Mouse (Mus musculus) cerebellum, postnatal 4 days (tissue): ENCODE measurements around the gene B3gnt2.

Experiments
- DNase-seq, 2 experiments: peaks; one replicate each; pipeline ENCODE4 v3.0.0; 2022; ENCODE audit warnings: low spot score in 2 of 2, mixed read lengths in 1 of 2

The B3gnt2 gene

GRCm38 (mm10) chr11:22815143-22815542, 45.6 kb downstream of the B3gnt2 start:
- no peak for DNase-seq

GRCm38 (mm10) chr11:22813921-22814704, 46.6 kb downstream of the B3gnt2 start:
- DNase-seq, result no peak

GRCm38 (mm10) chr11:22813427-22813826, 47.3 kb downstream of the B3gnt2 start:
- no peak for DNase-seq

DNA sequence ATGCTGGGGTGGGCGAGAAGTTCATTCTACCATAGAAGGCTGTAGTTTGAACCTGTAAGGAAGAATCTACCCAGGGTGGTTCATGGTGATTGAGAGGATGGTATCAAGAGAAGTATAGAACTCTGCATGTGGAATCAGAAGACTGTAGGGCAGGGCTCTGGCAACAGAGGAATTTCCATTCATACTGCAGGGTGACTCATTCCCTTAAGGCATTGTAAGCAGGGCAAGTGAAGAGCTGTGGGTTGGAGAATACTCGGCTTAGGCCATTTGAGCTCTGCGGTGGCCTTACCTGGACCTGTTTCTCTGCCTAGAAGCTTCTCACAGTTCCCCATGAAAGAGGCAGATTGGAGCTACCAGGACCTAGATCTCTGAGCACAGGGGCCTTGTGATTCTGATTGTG, 49.3 kb downstream of the B3gnt2 start:
- no peak for DNase-seq

GRCm38 (mm10) chr11:22809465-22810096, 51.2 kb downstream of the B3gnt2 start:
- DNase-seq, result no peak

DNA sequence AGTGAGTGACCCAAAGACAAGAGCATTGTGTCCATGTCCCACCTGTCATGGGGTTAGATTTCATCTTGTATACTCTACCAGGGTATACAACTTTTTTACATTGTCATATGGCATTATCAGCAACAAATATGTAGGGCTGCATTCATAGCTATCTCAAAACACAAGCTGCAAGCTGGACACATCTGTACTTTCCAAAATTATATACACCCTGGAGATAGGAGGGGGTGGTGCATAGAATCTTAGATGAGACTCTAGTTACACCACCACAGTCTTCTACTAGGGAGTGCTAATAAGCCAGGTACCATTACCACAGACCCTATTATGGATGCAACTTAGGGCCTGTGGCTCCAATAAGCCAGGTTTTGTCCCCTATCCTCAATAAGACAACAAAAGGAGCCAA, 52.7 kb downstream of the B3gnt2 start:
- no peak for DNase-seq

DNA sequence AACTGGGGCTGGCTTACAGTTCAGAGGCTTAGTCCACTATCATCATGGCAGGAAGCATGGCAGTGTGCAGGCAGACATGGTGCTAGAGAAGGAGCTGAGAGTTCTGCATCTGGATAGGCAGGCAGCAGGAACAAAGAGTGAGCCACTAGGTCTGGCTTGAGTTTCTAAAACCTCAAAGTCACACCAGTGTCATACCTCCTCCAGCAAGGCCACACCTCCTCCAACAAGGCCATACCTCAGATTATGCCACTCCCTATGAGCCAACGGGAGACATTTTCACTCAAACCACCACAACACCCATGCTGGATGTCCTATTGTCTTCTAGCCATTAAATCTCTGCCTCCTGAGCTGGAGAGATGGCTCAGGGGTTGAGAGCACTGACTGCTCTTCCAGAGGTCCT, 55.6 kb downstream of the B3gnt2 start:
- DNase-seq, result no peak

GRCm38 (mm10) chr11:22799987-22800424, 60.8 kb downstream of the B3gnt2 start:
- DNase-seq, result no peak

- DNase-seq, result no peak
Measured at GRCm38 (mm10) chr11:22798916-22799315, 61.8 kb downstream of the B3gnt2 start.

- DNase-seq, result no peak
Measured at GRCm38 (mm10) chr11:22794734-22795133, 66.0 kb downstream of the B3gnt2 start.

- no peak for DNase-seq
Measured at GRCm38 (mm10) chr11:22793881-22794203, 66.9 kb downstream of the B3gnt2 start.

DNA sequence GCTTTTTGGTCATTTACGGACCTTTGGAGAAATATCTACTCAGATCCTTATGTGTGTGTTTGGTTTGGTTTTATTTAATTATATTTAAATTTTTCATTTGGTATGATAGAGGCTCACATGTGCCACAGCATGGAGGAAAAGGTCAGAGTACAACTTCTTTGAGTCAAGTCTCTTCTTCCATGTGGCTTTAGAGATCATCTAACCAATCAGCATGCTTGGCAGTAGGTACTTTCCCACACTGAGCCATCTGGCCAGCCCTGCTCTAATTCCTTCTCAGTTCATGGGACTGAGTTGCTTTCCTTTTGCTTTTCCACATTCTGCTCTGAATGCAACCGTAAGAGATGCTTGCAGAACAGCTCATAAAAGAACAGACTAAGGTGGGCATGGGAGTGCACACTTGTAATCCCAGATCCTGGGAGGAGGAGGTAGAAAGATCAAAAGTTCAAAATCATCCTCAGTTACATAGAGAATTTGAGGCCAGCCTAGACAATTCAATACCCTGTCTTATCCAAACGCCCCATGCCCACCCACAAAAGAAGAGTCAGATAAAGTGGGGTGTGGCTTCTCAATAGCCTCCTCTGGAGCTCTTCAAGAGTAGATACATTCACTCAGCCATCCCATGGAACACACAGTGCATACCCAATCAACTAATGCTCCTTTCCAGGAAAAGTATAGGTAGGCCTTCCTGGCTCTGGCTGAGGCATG, 67.4 kb downstream of the B3gnt2 start:
- no peak for DNase-seq

- no peak for DNase-seq
Measured at GRCm38 (mm10) chr11:22792149-22792548, 68.6 kb downstream of the B3gnt2 start.

- no peak for DNase-seq
Measured at GRCm38 (mm10) chr11:22791726-22792125, 69.0 kb downstream of the B3gnt2 start.

DNA sequence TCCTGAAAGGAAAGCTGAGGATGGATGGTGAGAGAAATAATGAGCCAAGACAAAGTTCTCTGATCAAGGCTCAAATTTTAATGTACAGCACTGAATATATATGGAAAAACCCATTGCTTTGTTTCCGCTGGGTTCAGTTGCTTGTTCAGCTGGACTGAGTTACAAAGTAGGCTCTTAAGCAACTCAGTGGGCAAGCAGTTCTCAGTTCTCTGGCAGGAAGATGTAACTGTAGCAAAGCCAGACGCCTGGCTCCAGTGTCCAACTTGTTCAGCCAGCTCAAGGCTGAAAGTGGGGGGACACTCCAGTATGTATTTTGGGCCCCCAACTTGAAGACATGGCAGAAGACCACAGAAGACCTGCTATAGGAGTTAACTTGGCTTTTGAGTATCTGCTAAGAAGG, 72.9 kb downstream of the B3gnt2 start:
- no peak for DNase-seq

DNA sequence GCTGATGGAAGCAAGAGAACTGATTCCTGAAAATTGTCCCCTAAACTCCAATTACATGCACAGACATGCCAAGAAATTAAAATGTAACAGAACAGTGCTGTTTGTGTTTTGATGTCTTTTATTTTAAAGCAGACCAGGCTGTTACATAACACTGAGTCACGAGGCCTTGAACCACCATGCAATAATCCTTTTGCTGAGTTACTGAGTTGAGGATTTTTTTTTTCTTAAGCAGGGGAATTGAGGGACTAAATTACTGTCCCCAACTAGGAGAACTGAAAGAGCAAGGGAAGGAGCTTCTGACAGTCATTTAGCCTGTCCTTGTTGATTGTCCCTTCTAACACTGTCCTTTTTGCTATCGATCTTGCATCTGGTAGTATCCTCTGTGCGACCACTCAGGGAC, 76.3 kb downstream of the B3gnt2 start:
- DNase-seq, result no peak

GRCm38 (mm10) chr11:22782705-22783124, 78.0 kb downstream of the B3gnt2 start:
- DNase-seq, result no peak

DNA sequence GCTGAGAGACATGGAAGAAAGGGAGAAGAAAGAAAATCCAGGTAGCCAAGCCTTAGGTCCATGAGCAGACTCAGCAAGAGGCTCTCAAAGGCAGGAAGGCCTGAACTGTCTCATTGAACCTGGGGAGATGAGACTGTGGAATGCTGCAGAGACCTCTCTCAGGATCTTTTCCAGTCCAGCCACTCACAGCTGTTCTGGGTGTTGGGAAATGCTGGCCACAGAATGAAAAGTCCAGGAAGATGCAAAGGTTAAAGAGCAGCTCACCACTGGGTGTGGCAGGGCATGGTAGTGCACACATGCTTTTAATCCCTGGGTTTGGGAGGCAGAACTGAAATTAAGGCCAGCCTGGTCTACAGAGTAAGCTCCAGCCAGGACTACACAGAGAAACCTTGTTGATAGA, 79.6 kb downstream of the B3gnt2 start:
- no peak for DNase-seq

DNA sequence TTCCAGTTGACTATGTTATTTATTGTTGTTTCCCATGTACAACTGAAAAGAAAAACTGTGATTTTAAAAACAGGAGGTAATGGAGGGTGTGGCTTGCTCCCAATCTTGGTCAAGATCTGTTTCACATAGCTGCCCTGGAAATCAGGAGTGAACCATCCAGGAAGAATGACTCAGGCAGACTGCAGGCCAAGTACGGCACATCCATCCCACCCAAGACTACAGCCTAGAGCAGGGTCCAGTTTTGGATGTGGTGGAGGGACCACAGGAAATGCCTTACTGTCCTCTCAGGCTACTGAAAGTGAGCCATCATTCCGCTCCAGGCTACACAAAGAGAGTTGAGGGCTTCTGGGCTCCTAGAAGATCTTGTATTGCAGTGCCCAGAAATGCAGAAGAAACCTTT, 80.0 kb downstream of the B3gnt2 start:
- no peak for DNase-seq

- DNase-seq, result no peak
Measured at GRCm38 (mm10) chr11:22779821-22780551, 80.8 kb downstream of the B3gnt2 start.

- no peak for DNase-seq
Measured at GRCm38 (mm10) chr11:22778596-22778995, 82.2 kb downstream of the B3gnt2 start.

- DNase-seq, result no peak
Measured at GRCm38 (mm10) chr11:22777531-22777930, 83.2 kb downstream of the B3gnt2 start.
